Mouse (Mus musculus): ENCODE data around the gene Hyal1. TPM values are rescaled to one million over a fixed set of nuclear protein-coding genes. Genes with fewer than 3 reads are reported as not detected.
"Not testable (repeated sequence)": the region's sequence is repeated elsewhere in the genome, so short reads cannot be mapped to it uniquely, and the experiment has no call there.

The Hyal1 gene
- total RNA-seq, 2 experiments from 2014 or later = 6.5 to 6.7 TPM

DNA sequence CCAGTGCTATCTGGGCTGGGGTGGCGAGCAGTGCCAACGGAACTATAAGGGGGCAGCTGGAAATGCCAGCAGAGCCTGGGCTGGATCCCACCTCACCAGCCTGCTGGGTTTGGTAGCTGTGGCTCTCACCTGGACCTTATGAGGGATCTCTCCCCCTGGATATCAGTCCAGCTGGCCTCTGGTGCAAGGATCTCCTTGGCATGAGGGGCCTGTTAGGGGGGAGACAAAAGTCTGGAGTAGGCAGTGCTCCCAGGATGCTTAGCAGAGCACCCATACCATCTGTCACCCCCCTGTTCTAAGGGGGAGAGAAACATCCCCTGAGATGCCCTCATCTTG is 4.4 kb upstream of the Hyal1 start:
- no peak for DNase-seq

DNA sequence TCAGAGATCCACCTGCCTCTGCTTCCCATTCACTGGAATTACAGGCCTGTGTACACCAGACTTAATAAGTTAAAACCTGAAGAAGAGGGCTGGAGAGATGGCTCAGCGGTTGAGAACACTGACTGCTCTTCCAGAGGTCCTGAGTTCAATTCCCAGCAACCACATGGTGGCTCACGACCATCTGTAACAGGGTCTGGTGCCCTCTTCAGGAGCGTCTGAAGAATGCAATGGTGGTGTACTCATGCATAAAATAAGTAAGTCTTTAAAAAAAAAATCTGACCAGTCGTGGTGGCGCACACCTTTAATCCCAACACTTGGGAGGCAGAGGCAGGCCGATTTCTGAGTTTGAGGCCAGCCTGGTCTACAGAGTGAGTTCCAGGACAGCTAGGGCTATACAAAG is 3.0 kb upstream of the Hyal1 start:
- not testable (repeated sequence) for DNase-seq

DNA sequence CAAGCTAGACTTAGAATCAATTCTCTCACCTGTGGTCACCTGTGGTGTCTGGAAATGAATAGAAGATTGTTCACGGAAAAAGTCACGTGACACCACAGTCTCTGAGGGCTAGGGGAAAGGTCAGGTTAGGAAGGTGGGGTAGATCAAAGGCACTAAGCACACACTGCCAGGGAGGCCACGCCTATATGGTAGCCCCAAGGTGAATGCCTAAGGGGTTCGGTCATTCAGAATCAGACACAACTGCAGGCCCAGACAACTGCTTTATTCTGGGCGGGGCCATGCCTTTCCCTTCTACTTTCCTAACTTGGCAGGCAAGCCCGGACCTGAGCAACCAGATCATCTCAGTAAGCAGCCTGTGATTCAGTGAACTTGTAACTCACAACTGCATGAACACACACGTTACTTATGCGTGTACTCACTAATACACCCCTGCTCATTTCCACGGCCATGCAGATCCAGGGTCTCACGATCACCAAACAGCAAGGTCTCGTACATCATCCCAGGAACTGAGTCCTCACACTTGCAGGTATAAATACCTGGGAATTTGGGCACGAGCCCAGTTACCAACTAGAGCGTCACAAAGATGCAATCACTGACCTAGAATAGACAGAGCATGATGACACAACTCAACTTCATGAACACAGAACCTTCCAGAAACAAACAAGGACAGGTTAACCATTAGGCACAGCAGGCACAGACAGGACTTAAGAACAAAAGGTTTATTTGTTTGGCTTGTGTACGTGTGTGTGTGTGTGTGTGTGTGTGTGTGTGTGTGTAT is 959 bp upstream of the Hyal1 start:
- no peak for DNase-seq

DNA sequence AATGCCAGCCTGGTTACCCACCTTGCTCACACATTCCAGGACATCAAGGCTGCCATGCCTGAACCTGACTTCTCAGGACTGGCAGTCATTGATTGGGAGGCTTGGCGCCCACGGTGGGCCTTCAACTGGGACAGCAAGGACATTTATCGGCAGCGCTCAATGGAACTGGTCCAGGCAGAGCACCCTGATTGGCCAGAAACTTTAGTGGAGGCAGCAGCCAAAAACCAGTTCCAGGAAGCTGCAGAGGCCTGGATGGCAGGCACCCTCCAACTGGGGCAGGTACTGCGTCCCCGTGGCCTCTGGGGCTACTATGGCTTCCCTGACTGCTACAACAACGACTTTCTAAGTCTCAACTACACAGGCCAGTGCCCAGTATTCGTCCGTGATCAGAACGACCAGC is 1.1 kb downstream of the Hyal1 start:
- no peak for DNase-seq

DNA sequence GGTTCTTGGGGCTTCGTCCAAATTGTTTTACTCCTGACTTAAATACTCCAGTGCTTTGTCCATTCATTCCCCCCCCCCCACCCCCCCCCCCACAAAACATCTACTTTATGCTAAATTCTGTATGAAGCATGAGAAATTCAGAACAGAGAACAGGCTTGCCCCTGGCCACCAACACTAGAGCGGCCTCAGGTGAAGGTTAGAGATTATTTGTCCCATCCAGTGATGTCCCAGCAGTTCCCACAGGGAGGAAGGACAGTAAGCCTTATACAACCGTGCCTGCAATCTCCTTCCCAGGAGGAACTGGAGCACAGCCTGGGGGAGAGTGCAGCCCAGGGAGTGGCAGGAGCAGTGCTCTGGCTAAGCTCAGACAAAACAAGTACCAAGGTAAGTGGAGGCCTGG is 1.9 kb downstream of the Hyal1 start, which contains the start of gene Naa80:
Gene Naa80 (plus strand): TSS at position 301 of the 400 bp plus-strand sequence.
- DNase-seq = no peak

DNA sequence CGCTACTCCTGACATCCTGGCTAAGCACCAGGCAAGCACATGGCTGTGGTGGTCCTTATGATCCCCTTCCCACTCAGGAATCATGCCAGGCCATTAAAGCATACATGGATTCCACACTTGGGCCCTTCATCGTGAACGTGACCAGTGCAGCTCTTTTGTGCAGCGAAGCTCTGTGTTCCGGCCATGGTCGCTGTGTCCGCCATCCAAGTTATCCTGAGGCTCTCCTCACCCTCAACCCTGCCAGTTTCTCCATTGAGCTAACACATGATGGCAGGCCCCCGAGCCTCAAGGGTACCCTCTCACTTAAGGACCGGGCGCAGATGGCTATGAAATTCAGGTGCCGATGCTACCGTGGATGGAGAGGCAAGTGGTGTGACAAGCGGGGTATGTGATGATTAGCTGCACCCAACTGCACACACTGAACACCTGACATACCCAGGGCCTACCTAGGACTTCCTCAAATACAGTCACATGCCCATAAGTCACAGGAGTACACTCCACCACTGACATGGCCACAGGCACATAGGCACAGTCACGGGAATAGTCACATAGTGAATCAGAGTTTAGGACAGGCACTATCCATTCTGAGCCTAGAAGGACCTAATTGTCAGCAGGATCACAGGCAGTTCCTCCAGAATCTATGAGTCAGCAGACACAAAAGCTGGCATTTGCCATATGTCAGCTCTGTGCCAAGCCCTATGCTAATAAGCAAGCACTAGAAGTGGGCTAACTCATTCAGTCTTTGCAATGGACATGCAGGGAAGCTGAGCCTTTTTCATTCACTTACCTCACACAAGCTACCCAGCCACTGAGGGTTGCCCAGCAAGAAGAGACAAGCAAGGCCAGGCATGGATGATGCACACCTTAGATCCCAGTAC is 2.5 kb downstream of the Hyal1 start:
- DNase-seq = no peak

DNA sequence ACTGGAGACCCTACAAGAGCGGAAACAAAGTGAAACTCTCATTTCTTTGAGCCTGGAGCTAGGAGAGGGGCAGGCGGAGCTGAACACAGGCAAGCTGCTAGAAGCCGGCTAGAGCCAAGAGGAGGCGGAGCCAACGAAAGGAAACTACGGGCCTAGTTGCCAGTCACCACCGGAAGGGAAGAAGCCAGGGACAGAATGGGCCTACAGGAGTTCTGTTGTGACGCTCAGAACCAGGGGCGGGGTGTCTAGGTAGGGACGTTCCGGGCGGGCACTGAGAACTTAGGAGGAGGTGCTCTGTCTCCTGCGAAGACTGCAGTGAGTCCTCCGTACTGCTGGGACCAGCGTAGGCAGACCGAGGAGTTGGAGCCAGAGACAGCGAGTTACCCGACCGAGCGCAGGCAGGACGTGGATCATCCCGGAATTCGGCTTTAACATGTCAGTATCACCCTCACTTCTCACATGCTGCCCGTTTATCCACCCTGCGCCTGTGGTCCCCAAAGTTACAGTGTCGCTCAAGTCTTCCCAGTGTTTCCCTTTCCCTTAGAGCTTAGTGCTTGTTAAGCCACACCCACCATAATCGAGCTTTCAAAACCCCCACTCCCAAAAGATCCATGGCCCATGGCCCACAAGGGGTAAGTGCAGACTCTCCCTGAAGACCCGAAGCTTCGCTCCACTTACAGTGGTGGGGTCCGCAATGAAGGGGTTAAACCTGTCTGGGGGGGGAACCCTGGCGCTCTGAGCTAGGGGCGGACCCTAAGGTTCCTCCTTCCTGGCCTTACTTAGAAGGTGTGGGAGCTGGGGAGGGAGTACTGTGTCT is 4.0 kb downstream of the Hyal1 start, which contains the start of gene Hyal3:
Gene Hyal3 (plus strand): TSS at position 318 of the 817 bp plus-strand sequence.
- DNase-seq = peak; percentile 88 to 90

DNA sequence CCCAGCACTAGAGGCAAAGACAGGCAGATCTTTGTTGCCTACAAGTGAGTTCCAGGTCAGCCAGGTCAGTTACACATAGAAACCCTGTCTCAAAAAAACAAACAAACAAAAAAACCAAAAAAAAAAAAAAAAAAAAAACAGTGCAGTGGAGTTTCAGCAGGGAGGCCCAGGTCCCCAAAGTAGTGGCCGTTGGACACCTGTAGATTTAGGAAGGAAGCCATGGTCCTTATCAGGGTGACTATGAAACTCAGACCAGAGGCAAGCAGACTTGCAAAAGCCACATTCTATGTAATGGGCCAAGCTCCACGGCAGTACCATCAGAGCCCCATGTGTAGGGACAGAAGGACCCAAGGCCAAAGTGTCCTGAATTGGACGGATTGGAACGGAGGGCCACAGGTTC is 4.9 kb downstream of the Hyal1 start:
- DNase-seq = no peak

DNA sequence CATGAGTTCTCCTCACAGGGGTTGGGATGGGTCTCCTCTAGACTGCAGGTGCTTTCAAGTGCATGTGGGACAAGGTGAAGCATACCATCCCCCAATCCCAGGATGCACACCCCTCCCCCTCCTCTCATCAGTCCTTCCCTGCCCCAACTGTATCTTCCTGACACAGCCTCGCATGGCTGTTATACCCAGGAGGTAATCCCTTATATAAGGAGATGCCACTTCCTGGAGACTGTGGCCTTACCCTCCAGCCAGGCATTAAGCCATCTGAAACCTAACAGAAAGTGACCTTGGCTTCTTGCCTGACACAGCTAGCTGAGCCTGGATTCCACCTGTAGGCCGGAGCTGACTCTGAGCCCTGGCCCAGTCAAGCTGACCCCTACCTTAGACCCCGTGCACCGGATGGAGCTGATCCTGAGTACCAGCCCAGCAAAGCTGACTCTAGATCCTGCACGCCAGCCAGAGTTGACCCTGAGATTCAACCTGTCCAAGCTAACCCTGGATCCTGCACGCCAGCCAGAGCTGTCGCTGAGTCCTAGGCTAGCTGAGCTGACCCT is 5.9 kb downstream of the Hyal1 start:
- DNase-seq = peak in 1 of 2 experiments; percentile 1

DNA sequence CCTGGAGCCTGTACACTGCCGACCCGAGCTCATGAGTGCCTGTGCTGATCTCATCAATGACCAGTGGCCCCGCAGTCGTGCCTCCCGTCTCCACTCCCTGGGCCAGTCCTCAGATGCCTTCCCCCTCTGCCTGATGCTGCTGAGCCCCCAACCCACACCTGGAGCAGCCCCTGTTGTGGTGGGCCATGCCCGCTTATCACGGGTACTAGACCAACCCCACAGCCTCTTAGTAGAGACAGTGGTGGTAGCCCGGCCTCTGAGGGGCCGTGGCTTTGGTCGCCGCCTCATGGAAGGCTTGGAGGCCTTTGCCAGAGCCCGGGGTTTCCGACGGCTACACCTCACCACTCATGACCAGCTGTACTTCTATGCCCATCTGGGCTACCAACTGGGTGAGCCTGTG is 6.4 kb downstream of the Hyal1 start:
- peak in 1 of 2 experiments; percentile 1 for DNase-seq

DNA sequence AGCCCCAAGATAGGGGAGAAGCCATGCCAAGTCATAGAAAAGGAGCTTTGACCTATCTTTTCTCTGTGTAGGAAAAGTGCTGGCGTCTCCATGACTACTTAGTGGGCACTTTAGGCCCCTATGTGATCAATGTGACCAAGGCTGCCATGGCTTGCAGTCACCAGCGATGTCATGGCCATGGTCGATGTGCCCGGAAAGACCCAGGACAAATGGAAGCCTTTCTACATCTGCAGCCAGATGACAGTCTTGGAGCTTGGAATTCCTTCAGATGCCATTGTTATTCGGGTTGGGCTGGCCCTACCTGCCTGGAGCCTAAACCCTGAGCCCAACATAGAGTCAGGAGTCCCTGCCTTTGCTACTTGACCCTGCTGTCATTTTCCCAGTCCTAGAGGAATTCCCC is 9.8 kb downstream of the Hyal1 start:
- DNase-seq = no peak

DNA sequence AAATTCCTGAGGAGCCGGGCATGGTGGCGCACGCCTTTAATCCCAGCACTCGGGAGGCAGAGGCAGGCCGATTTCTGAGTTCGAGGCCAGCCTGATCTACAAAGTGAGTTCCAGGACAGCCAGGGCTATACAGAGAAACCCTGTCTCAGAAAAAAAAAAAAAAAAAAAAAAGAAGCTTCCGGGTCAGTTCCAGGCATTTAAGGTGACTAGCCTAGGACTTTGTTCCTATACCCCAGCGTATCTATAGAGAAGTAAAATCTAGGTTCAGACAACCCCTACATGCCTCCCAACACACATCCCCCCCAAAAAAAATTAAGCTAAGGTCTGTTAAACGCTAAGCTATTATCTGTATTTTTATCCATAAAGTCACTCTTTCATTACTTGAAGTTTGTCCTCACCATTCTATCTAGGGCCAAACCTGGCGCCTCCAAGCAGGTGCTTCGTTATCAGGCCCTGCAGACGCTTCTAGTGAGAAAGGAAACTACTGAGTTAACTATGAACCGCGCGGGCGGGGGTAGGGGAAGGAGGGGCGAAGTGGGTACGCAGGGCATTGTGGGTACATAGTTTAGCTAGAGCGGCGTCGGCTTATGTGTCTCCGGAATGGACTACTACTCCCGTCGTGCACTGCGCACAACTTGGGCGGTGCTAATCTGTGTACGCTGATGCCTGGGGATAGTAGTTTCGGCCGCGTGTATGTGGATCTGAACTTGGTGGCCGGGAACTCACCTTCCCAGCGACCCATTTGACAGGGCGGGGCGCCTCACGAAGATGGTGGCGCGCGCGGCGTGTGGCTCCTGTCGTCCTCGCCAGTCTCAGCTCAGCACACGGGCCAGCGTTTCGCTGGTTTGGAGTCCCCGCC is 10.5 kb downstream of the Hyal1 start, which contains the start of gene Ifrd2:
Gene Ifrd2 (plus strand): TSS at position 669 of the 859 bp plus-strand sequence.
- peak; percentile 97 to 98 for DNase-seq

DNA sequence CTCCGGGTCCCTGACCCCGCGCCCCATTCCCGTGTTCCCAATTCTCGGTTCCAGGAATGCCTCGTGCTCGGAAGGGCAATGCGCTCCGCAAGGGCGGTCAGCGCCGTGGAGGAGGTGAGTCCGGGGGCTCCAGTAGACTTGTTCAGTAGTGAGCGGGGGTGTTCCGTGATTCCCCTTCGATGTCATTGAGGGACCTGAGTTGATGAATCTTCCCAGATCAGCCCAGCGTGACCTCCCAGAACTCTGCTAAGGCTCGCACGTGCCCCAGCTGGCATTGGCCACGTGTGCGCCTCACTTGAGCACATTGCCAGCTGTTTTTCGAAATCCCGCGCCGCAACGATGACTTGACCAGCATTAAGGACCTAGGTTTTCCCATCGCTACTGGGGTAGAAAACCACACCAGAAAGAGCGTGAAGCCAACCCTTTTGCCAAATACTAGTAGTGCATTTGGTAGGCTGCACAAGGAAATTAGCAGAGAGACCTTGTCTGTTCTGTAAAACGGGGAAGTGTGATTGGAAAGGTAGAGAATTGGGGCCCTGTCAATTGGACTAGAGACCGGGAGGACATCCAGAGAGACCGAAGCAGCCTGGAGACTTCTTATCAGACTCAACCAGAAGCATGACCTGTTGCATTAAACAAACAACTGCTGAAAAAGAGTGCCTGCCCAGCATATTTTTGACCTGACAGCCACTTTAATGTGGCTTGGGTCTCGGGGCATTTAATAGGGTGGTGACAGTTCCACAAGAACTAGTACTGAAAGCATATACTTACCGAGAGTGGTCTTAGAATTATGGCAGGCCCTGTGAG is 11.3 kb downstream of the Hyal1 start:
- no peak for DNase-seq

DNA sequence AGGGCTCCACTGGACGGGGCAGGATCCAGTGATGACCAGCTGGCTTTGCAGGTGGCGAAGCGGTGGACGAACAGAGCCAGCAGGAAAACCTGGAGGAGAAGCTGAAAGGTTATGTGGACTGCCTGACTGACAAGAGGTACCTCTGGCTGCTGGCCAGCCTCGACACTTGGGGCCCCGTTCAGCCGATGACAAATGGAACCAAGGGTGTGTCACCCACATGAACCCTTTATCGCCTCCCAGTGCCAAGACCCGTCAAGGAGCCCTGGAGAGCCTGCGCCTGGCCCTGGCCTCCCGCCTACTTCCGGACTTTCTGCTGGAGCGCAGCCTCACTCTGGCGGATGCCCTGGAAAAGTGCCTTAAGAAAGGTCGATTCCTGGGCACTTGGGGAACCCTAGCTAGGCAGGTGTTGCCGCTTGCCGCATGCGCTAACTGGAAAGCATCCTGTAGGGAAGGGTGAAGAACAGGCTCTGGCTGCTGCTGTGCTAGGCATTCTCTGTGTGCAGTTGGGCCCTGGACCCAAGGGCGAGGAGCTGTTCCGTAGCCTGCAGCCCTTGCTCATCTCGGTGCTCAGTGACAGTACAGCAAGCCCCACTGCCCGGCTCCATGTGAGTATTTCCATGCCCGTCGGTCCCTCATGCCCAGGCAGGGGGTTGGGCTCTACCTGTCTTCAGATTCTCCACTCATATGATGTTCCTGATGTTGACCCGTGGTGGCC is 13.5 kb downstream of the Hyal1 start:
- DNase-seq = no peak

DNA sequence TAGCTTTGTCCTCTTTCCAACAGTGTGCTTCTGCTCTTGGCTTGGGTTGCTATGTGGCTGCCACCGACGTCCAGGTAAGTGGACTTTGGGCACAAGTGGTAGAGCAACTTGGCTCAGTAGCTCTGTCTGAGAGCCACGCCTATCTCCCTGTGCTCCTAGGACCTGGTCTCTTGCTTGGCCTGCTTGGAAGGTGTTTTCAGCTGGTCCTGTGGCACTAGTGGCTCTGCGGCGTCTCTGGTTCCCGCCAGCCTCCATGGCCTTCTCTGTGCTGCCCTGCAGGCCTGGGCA is 14.0 kb downstream of the Hyal1 start:
- DNase-seq = no peak

DNA sequence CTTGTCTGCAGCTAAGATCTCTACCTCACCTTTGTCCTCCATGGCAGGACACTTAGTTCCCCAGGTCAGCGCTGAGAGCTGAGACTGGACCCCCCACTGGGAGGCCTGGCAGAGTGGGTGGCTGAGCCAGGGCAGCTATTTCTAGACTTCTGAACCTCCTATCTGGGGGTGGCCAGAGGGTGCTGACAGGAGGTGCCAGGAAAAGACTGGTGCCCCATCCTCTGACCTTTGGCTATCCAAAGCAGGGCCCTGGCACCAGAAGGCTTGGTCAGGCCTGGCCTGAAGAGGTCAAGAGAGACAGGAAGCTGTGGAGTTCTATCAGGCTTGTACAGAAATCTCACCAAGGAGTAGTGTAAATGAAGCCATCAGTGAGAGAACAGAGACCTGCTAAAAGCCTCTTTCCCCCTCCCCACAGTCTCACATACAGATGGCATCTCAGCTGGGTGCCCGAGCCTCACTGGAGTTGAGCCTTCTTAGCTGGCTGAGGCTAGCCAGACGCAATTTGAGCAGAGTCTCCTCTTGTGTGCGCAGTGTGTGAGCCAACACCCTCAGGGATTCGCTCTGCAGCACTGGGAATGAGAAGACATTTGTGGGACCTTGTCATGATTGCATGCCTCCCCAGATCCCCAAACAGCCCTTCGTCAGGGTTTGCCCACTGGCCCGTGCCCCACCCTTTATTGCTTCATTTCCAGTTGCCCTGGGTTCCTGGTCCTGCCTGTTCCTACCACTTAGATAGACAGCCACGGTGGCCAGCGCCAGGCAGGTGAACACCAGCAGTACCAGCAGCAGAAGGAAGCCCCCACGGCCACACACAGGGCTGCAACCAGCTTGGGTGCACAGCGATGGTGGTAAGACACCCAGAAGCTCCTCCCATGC is 16.6 kb downstream of the Hyal1 start:
- no peak for DNase-seq

DNA sequence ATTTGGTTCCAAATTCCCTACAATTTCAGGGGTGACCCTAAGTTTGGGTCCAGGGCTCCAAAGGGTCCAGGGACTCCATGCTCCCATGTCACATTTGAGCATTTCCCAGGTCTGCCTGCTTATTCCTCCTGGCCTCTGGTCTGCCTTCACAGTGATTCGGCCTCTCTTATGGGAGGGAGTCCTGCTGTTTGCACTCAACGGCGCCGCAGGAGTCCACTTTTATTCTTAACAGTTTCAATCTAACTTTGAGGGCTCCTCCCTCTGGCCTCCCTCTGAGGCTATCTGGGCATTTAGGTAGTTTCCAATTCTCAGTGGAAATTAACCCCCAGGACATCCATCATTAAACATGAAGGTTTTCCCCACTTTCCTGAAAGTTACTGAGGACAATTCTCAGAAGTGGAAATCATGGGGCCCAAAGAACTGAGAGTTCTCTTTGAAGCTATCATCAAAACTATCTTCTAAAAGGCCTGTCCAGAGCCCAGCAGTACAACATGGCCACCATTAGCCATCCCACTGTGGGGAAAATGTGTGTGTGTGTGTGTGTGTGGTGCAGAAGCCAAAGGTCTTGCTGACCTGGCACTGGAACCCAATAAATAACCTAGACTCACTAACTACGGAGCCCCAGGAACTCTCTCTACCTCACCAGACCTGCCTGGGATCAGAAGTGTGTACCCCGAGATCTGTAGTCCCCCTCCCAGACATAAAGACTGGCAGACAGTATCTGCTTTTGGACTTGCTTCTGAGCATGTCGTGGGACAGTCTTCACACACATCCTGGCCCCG is 17.7 kb downstream of the Hyal1 start:
- no peak for DNase-seq
